Mouse (Mus musculus): Measurements from ENCODE around the gene Olfml3. TPM values are rescaled to one million over a fixed set of nuclear protein-coding genes. Genes with fewer than 3 reads are reported as not detected.

The Olfml3 gene
- polyA plus RNA-seq, 1 experiment from 2014 or later, result 13.1 TPM

DNA sequence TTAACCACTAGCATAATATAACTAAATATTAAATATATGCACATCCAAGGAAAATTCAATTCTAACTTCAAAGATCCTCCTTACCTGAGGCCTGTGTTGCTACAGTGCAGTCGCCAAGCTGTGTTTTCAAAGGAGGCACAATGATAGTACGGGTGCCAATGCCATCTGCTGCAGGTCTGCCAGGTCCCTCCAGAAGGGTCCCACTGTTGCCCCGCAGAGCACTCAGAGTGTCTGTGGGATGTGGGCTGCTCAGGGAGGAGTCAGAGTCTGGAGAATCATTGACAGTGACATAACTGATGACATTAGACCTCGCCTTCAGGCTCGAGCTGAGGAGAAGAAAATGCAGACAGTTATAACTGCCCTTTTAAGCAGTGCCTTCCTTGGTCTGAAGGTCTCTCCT, 8.9 kb upstream of the Olfml3 start:
- no peaks in the 10 kb centered on the region for H3K4me1 ChIP-seq (replicated peaks; ENCODE audit: control insufficient read depth, insufficient read depth, low read length)
- no peak overlapping the region for H3K27ac ChIP-seq (ENCODE audit: low read depth, low read length)
- no peak for ATAC-seq
- H3K4me2 ChIP-seq (replicated peaks; ENCODE audit: low read depth), result no peak overlapping the region
- no peak for TF ChIP-seq CTCF (IDR thresholded peaks at IDR 0.05; ENCODE audit: low read depth)
- no peak overlapping the region for H3K9ac ChIP-seq (ENCODE audit: low read depth, low read length)
- H3K36me3 ChIP-seq (ENCODE audit: control insufficient read depth, insufficient read depth), result peaks cover 87% of the 10 kb centered on the region
- WGBS, result 74% methylated on average over 5 of the region's 5 CpGs
- no peaks in the 10 kb centered on the region for H3K27me3 ChIP-seq (replicated peaks; ENCODE audit: control insufficient read depth, insufficient read depth, low read length)
- H3K9me3 ChIP-seq (ENCODE audit: control insufficient read depth), result no peaks in the 10 kb centered on the region
- H3K4me3 ChIP-seq (ENCODE audit: low read depth, low read length), result no peak overlapping the region

- Histone ChIP-seq H3K4me3 (ENCODE audit: low read depth, low read length) (no peak overlapping the region), H3K4me1 (replicated peaks; ENCODE audit: control insufficient read depth, insufficient read depth, low read length) (no peaks in the 10 kb centered on the region), H3K9ac (ENCODE audit: low read depth, low read length) (no peak overlapping the region), H3K9me3 (ENCODE audit: control insufficient read depth) (no peaks in the 10 kb centered on the region), H3K27ac (ENCODE audit: low read depth, low read length) (no peak overlapping the region), H3K4me2 (replicated peaks; ENCODE audit: low read depth) (no peak overlapping the region), H3K27me3 (replicated peaks; ENCODE audit: control insufficient read depth, insufficient read depth, low read length) (no peaks in the 10 kb centered on the region), H3K36me3 (ENCODE audit: control insufficient read depth, insufficient read depth) (peaks cover 76% of the 10 kb centered on the region)
- WGBS, result 90% methylated on average over 14 of the region's 14 CpGs
- no peak for ATAC-seq
- TF ChIP-seq CTCF (IDR thresholded peaks at IDR 0.05; ENCODE audit: low read depth), result no peak
Observed at GRCm38 (mm10) chr3:103745001-103745770, 7.4 kb upstream of the Olfml3 start.

GRCm38 (mm10) chr3:103743208-103743607, 5.4 kb upstream of the Olfml3 start:
- Histone ChIP-seq H3K4me1 (replicated peaks; ENCODE audit: control insufficient read depth, insufficient read depth, low read length) (no peaks in the 10 kb centered on the region), H3K4me3 (ENCODE audit: low read depth, low read length) (no peak overlapping the region), H3K27me3 (replicated peaks; ENCODE audit: control insufficient read depth, insufficient read depth, low read length) (no peaks in the 10 kb centered on the region), H3K9me3 (ENCODE audit: control insufficient read depth) (no peaks in the 10 kb centered on the region), H3K9ac (ENCODE audit: low read depth, low read length) (no peak overlapping the region), H3K27ac (ENCODE audit: low read depth, low read length) (no peak overlapping the region), H3K4me2 (replicated peaks; ENCODE audit: low read depth) (no peak overlapping the region), H3K36me3 (ENCODE audit: control insufficient read depth, insufficient read depth) (peaks cover 57% of the 10 kb centered on the region)
- WGBS, result 70% methylated on average over 6 of the region's 6 CpGs
- TF ChIP-seq CTCF (IDR thresholded peaks at IDR 0.05; ENCODE audit: low read depth), result no peak
- ATAC-seq, result no peak

- Histone ChIP-seq H3K9me3 (ENCODE audit: control insufficient read depth) (no peaks in the 10 kb centered on the region), H3K27me3 (replicated peaks; ENCODE audit: control insufficient read depth, insufficient read depth, low read length) (no peaks in the 10 kb centered on the region), H3K36me3 (ENCODE audit: control insufficient read depth, insufficient read depth) (peaks cover 37% of the 10 kb centered on the region), H3K4me1 (replicated peaks; ENCODE audit: control insufficient read depth, insufficient read depth, low read length) (no peaks in the 10 kb centered on the region), H3K27ac (ENCODE audit: low read depth, low read length) (no peak overlapping the region), H3K9ac (ENCODE audit: low read depth, low read length) (no peak overlapping the region), H3K4me3 (ENCODE audit: low read depth, low read length) (no peak overlapping the region), H3K4me2 (replicated peaks; ENCODE audit: low read depth) (no peak overlapping the region)
- 53% methylated on average over 5 of the region's 5 CpGs for WGBS
- ATAC-seq, result no peak
- TF ChIP-seq CTCF (IDR thresholded peaks at IDR 0.05; ENCODE audit: low read depth), result peak; percentile 31; the same call in 1 of the 2 replicates
Observed at GRCm38 (mm10) chr3:103740342-103740741, 2.5 kb upstream of the Olfml3 start.

GRCm38 (mm10) chr3:103739329-103739728, 1.5 kb upstream of the Olfml3 start, which contains the start of gene Gm10964:
Gene Gm10964 (plus strand): TSS chr3:103739366.
- no peaks in the 10 kb centered on the region for H3K4me1 ChIP-seq (replicated peaks; ENCODE audit: control insufficient read depth, insufficient read depth, low read length)
- H3K9me3 ChIP-seq (ENCODE audit: control insufficient read depth), result no peaks in the 10 kb centered on the region
- H3K4me3 ChIP-seq (ENCODE audit: low read depth, low read length), result peak within 1 kb of the TSS; percentile 31
- peaks cover 27% of the 10 kb centered on the region for H3K36me3 ChIP-seq (ENCODE audit: control insufficient read depth, insufficient read depth)
- ATAC-seq, result no peak
- peak within 1 kb of the TSS; percentile 66 for H3K4me2 ChIP-seq (replicated peaks; ENCODE audit: low read depth)
- 93% methylated on average over 1 of the region's 1 CpGs for WGBS
- no peak for TF ChIP-seq CTCF (IDR thresholded peaks at IDR 0.05; ENCODE audit: low read depth)
- peak within 1 kb of the TSS; percentile 23; the same call in 1 of the 2 replicates for H3K9ac ChIP-seq (ENCODE audit: low read depth, low read length)
- H3K27me3 ChIP-seq (replicated peaks; ENCODE audit: control insufficient read depth, insufficient read depth, low read length), result no peaks in the 10 kb centered on the region
- peak within 1 kb of the TSS; percentile 60 for H3K27ac ChIP-seq (ENCODE audit: low read depth, low read length)

GRCm38 (mm10) chr3:103737061-103737754, 593 bp downstream of the Olfml3 start:
- WGBS, result 45% methylated on average over 16 of the region's 16 CpGs
- H3K9ac ChIP-seq (ENCODE audit: low read depth, low read length), result peak overlapping the region; percentile 23; the same call in 1 of the 2 replicates

More at GRCm38 (mm10) chr3:103737061-103737754, 593 bp downstream of the Olfml3 start:
- peak overlapping the region; percentile 36; the same call in 1 of the 2 replicates for H3K27ac ChIP-seq (ENCODE audit: low read depth, low read length)
- TF ChIP-seq CTCF (IDR thresholded peaks at IDR 0.05; ENCODE audit: low read depth), result no peak
- H3K9me3 ChIP-seq (ENCODE audit: control insufficient read depth), result no peaks in the 10 kb centered on the region
- ATAC-seq, result no peak; the same call in 1 of the 2 replicates
- no peaks in the 10 kb centered on the region for H3K27me3 ChIP-seq (replicated peaks; ENCODE audit: control insufficient read depth, insufficient read depth, low read length)
- peak overlapping the region; percentile 66 for H3K4me2 ChIP-seq (replicated peaks; ENCODE audit: low read depth)
- H3K4me1 ChIP-seq (replicated peaks; ENCODE audit: control insufficient read depth, insufficient read depth, low read length), result no peaks in the 10 kb centered on the region
- peak overlapping the region; percentile 31 for H3K4me3 ChIP-seq (ENCODE audit: low read depth, low read length)
- peaks cover 10% of the 10 kb centered on the region; the same call in 1 of the 2 replicates for H3K36me3 ChIP-seq (ENCODE audit: control insufficient read depth, insufficient read depth)

All from intestine, postnatal 0 days (tissue).